1 mouse cellular context compared by ENCODE assay signal in genomic region chr1:191026021-191026713, GRCm38 (mm10).
A peak's percentile ranks its signal among the peaks of the same experiment; 100 is the strongest.
TF ChIP-seq lines count a peak whose summit lies in the region.

Gene Flvcr1, minus strand, starts transcription at chr1:191026158.

TF ChIP-seq in CH12.LX, 34 proteins besides CTCF, POLR2A, EP300 and RAD21 (continued from another document):
- peak; percentile 93; the same call in 1 of the 2 replicates for TF ChIP-seq UBTF (IDR thresholded peaks at IDR 0.05; ENCODE audit: low read depth, low read length)
- TF ChIP-seq MAZ (IDR thresholded peaks at IDR 0.05; ENCODE audit: low read depth, low read length), result no peak; the same call in 1 of the 2 replicates
- TF ChIP-seq ETS1 (conservative IDR thresholded peaks at IDR 0.05; ENCODE audit: low read depth, low read length), result peak; percentile 50
- TF ChIP-seq SIN3A (IDR thresholded peaks at IDR 0.05; ENCODE audit: low read length), result peak; percentile 50; the same call in 1 of the 2 replicates
- TF ChIP-seq MAFK (IDR thresholded peaks at IDR 0.05; ENCODE audit: insufficient replicate concordance, low read length), result peak; percentile 29; the same call in 1 of the 2 replicates
TF ChIP-seq in CH12.LX: peak in this region for 20.
